Mouse (Mus musculus): ENCODE data around the gene Wfs1. TPM values are rescaled to one million over a fixed set of nuclear protein-coding genes. Genes with fewer than 3 reads are reported as not detected.

The Wfs1 gene
- 12.1 and 14.6 TPM in 2 replicates for polyA plus RNA-seq (2015; fragmentation: Nextera tagmentation; extraction: Ambion mirVana)

- H3K9me3 ChIP-seq, result no peaks in the 10 kb centered on the region
- no peaks in the 10 kb centered on the region for H3K36me3 ChIP-seq
- peak within 1 kb of the TSS; percentile 85 for H3K27ac ChIP-seq
- WGBS, result under 1% methylated on average over 60 of the region's 60 CpGs
- peak within 1 kb of the TSS; percentile 75 for H3K9ac ChIP-seq
- peak within 1 kb of the TSS; percentile 78 for H3K4me3 ChIP-seq (replicated peaks)
- peak; percentile 98 for ATAC-seq
- H3K4me2 ChIP-seq (replicated peaks), result peak within 1 kb of the TSS; percentile 91
- H3K27me3 ChIP-seq (replicated peaks), result no peaks in the 10 kb centered on the region
- peaks cover 11% of the 10 kb centered on the region for H3K4me1 ChIP-seq (replicated peaks)
Measured at GRCm38 (mm10) chr5:36988781-36989624, at the start of gene Wfs1. Wfs1 (minus strand) TSS chr5:36989205.

- Histone ChIP-seq H3K4me2 (replicated peaks) (no peak overlapping the region), H3K4me3 (replicated peaks) (no peak overlapping the region), H3K9ac (no peak overlapping the region), H3K36me3 (no peaks in the 10 kb centered on the region), H3K4me1 (replicated peaks) (no peaks in the 10 kb centered on the region), H3K27me3 (replicated peaks) (peaks cover under 1% of the 10 kb centered on the region; the same call in 1 of the 2 replicates), H3K9me3 (no peaks in the 10 kb centered on the region), H3K27ac (no peak overlapping the region)
- ATAC-seq, result no peak
- 73% methylated on average over 3 of the region's 3 CpGs for WGBS
Measured at GRCm38 (mm10) chr5:37036884-37037283, 47.9 kb upstream of the Wfs1 start.

GRCm38 (mm10) chr5:37035896-37036295, 46.9 kb upstream of the Wfs1 start:
- no peaks in the 10 kb centered on the region for H3K36me3 ChIP-seq
- no peak overlapping the region for H3K27ac ChIP-seq
- H3K4me3 ChIP-seq (replicated peaks), result no peak overlapping the region
- no peak for ATAC-seq
- H3K4me2 ChIP-seq (replicated peaks), result no peak overlapping the region
- no peaks in the 10 kb centered on the region for H3K4me1 ChIP-seq (replicated peaks)
- no peak overlapping the region for H3K9ac ChIP-seq
- 79% methylated on average over 6 of the region's 6 CpGs for WGBS
- H3K9me3 ChIP-seq, result no peaks in the 10 kb centered on the region
- H3K27me3 ChIP-seq (replicated peaks), result peaks cover 11% of the 10 kb centered on the region

GRCm38 (mm10) chr5:37035192-37035591, 46.2 kb upstream of the Wfs1 start:
- no peaks in the 10 kb centered on the region for H3K36me3 ChIP-seq
- H3K9ac ChIP-seq, result no peak overlapping the region
- no peaks in the 10 kb centered on the region for H3K4me1 ChIP-seq (replicated peaks)
- H3K4me3 ChIP-seq (replicated peaks), result no peak overlapping the region
- peaks cover 18% of the 10 kb centered on the region for H3K27me3 ChIP-seq (replicated peaks)
- no peak overlapping the region for H3K4me2 ChIP-seq (replicated peaks)
- ATAC-seq, result no peak
- no peak overlapping the region for H3K27ac ChIP-seq
- WGBS, result 73% methylated on average over 6 of the region's 6 CpGs
- H3K9me3 ChIP-seq, result no peaks in the 10 kb centered on the region

- H3K4me2 ChIP-seq (replicated peaks), result no peak overlapping the region
- no peak for ATAC-seq
- no peaks in the 10 kb centered on the region for H3K9me3 ChIP-seq
- H3K4me1 ChIP-seq (replicated peaks), result peaks cover 15% of the 10 kb centered on the region
- H3K36me3 ChIP-seq, result no peaks in the 10 kb centered on the region
- no peak overlapping the region for H3K27ac ChIP-seq
- H3K4me3 ChIP-seq (replicated peaks), result no peak overlapping the region
- H3K9ac ChIP-seq, result no peak overlapping the region
- WGBS, result 49% methylated on average over 9 of the region's 9 CpGs
- H3K27me3 ChIP-seq (replicated peaks), result peaks cover 57% of the 10 kb centered on the region
Measured at GRCm38 (mm10) chr5:37030753-37031152, 41.7 kb upstream of the Wfs1 start.

- Histone ChIP-seq H3K4me3 (replicated peaks) (peak overlapping the region; percentile 54), H3K27ac (no peak overlapping the region), H3K27me3 (replicated peaks) (peaks cover 61% of the 10 kb centered on the region), H3K4me1 (replicated peaks) (peaks cover 15% of the 10 kb centered on the region), H3K9ac (no peak overlapping the region), H3K9me3 (no peaks in the 10 kb centered on the region), H3K4me2 (replicated peaks) (peak overlapping the region; percentile 99), H3K36me3 (no peaks in the 10 kb centered on the region)
- ATAC-seq, result peak; percentile 21; the same call in 1 of the 2 replicates
- WGBS, result 2% methylated on average over 17 of the region's 17 CpGs
Measured at GRCm38 (mm10) chr5:37029326-37029905, 40.4 kb upstream of the Wfs1 start.

- peak overlapping the region; percentile 99 for H3K4me2 ChIP-seq (replicated peaks)
- no peaks in the 10 kb centered on the region for H3K36me3 ChIP-seq
- no peak overlapping the region for H3K9ac ChIP-seq
- H3K4me1 ChIP-seq (replicated peaks), result peaks cover 15% of the 10 kb centered on the region
- ATAC-seq, result peak; percentile 72
- H3K9me3 ChIP-seq, result no peaks in the 10 kb centered on the region
- peaks cover 65% of the 10 kb centered on the region for H3K27me3 ChIP-seq (replicated peaks)
- no peak overlapping the region for H3K27ac ChIP-seq
- under 1% methylated on average over 71 of the region's 72 CpGs for WGBS
- H3K4me3 ChIP-seq (replicated peaks), result peak overlapping the region; percentile 54
Measured at GRCm38 (mm10) chr5:37028486-37029311, 39.7 kb upstream of the Wfs1 start.

GRCm38 (mm10) chr5:37028104-37028485, 39.1 kb upstream of the Wfs1 start:
- Histone ChIP-seq H3K4me3 (replicated peaks) (peak overlapping the region; percentile 54), H3K36me3 (no peaks in the 10 kb centered on the region), H3K9ac (no peak overlapping the region), H3K27ac (no peak overlapping the region), H3K4me2 (replicated peaks) (peak overlapping the region; percentile 99), H3K4me1 (replicated peaks) (peaks cover 15% of the 10 kb centered on the region), H3K9me3 (no peaks in the 10 kb centered on the region), H3K27me3 (replicated peaks) (peaks cover 65% of the 10 kb centered on the region)
- WGBS, result under 1% methylated on average over 37 of the region's 37 CpGs
- peak; percentile 86 for ATAC-seq

GRCm38 (mm10) chr5:37027701-37028100, 38.7 kb upstream of the Wfs1 start:
- 18% methylated on average over 13 of the region's 13 CpGs for WGBS
- peaks cover 15% of the 10 kb centered on the region for H3K4me1 ChIP-seq (replicated peaks)
- H3K9ac ChIP-seq, result no peak overlapping the region
- H3K9me3 ChIP-seq, result no peaks in the 10 kb centered on the region
- no peak for ATAC-seq
- no peaks in the 10 kb centered on the region for H3K36me3 ChIP-seq
- peak overlapping the region; percentile 54 for H3K4me3 ChIP-seq (replicated peaks)
- H3K27me3 ChIP-seq (replicated peaks), result peaks cover 65% of the 10 kb centered on the region
- H3K4me2 ChIP-seq (replicated peaks), result peak overlapping the region; percentile 99
- H3K27ac ChIP-seq, result no peak overlapping the region

GRCm38 (mm10) chr5:37017222-37017621, 28.2 kb upstream of the Wfs1 start:
- 62% methylated on average over 3 of the region's 3 CpGs for WGBS
- Histone ChIP-seq H3K27me3 (replicated peaks) (no peaks in the 10 kb centered on the region), H3K9ac (no peak overlapping the region), H3K4me2 (replicated peaks) (no peak overlapping the region), H3K4me1 (replicated peaks) (no peaks in the 10 kb centered on the region), H3K36me3 (no peaks in the 10 kb centered on the region), H3K9me3 (no peaks in the 10 kb centered on the region), H3K4me3 (replicated peaks) (no peak overlapping the region), H3K27ac (no peak overlapping the region)
- no peak for ATAC-seq

GRCm38 (mm10) chr5:37015612-37016310, 26.8 kb upstream of the Wfs1 start:
- no peak overlapping the region for H3K4me2 ChIP-seq (replicated peaks)
- no peak for ATAC-seq
- no peaks in the 10 kb centered on the region for H3K9me3 ChIP-seq
- no peak overlapping the region for H3K4me3 ChIP-seq (replicated peaks)
- no peaks in the 10 kb centered on the region for H3K4me1 ChIP-seq (replicated peaks)
- no peak overlapping the region for H3K27ac ChIP-seq
- WGBS, result 8% methylated on average over 27 of the region's 27 CpGs
- H3K36me3 ChIP-seq, result no peaks in the 10 kb centered on the region
- no peak overlapping the region for H3K9ac ChIP-seq
- H3K27me3 ChIP-seq (replicated peaks), result no peaks in the 10 kb centered on the region
